Mouse (Mus musculus): Measurements from ENCODE around the gene Plce1.

DNA sequence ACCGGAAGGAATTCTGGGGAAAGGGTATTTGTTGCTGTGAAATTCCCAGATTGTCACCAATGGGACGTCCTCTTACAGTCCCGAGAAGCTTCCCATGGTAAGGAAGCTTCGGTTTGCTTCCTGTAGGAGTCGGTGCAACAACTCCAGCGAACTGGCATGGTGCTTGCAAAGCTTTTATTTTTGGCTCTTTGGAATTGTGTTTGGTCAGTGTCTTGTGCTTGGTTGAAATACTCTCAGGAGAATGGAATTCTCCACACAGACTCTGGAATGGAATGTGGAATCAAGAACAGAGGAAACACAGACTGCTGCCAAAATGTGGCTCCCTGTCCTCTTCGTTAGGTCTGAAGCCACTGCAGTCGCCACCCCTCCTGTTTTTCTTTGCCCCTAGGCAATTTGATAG lies 129.9 kb downstream of the Plce1 start:
- TF ChIP-seq CTCF (IDR thresholded peaks at IDR 0.05) (no peak), EP300 (IDR thresholded peaks at IDR 0.05) (0 out of 2 replicates have a peak, but pooled peaks have one; percentile 26)

Measured in lung, postnatal 0 days (tissue).